Mouse (Mus musculus): ENCODE results near the gene Gldc.

Gldc gene

GRCm38 (mm10) chr19:30105045-30105842 is 70.0 kb downstream of the Gldc start:
- no peak for DNase-seq

GRCm38 (mm10) chr19:30102620-30103019 is 72.6 kb downstream of the Gldc start:
- no peak for DNase-seq

GRCm38 (mm10) chr19:30100571-30100970 is 74.7 kb downstream of the Gldc start:
- no peak for DNase-seq

- DNase-seq, result no peak
These were observed 78.2 kb downstream of the Gldc start for GRCm38 (mm10) chr19:30097039-30097438.

GRCm38 (mm10) chr19:30096186-30096585 is 79.0 kb downstream of the Gldc start:
- DNase-seq, result no peak

GRCm38 (mm10) chr19:30091644-30092295 is 83.5 kb downstream of the Gldc start:
- DNase-seq, result no peak

- DNase-seq, result no peak
These were observed 85.1 kb downstream of the Gldc start for GRCm38 (mm10) chr19:30090163-30090562.

- no peak for DNase-seq
These were observed 109.4 kb downstream of the Gldc start for GRCm38 (mm10) chr19:30065797-30066196.

GRCm38 (mm10) chr19:30054218-30054617 is 121.0 kb downstream of the Gldc start:
- DNase-seq, result no peak

GRCm38 (mm10) chr19:30051479-30051878 is 123.8 kb downstream of the Gldc start:
- no peak for DNase-seq

GRCm38 (mm10) chr19:30050584-30050983 is 124.6 kb downstream of the Gldc start:
- DNase-seq, result no peak
